Mouse (Mus musculus) bone marrow, adult 2 months (tissue): ENCODE results near the gene Hivep3. TPM values are rescaled to one million over a fixed set of nuclear protein-coding genes. Genes with fewer than 3 reads are reported as not detected.

Experiments
- H3K27ac ChIP-seq: fragments of 200-500 bp; 2 replicates; pipeline ENCODE4 v1.5.1; 2012; ENCODE audit warnings: low read depth, mild to moderate bottlenecking, control low read depth, inconsistent platforms, low read length; ENCODE audit not compliant: control insufficient read depth, poor library complexity, insufficient read depth
- H3K4me1 ChIP-seq: fragments of 200-500 bp; 2 replicates; pipeline ENCODE4 v1.6.1; 2011; ENCODE audit warnings: low read length; ENCODE audit not compliant: control insufficient read depth, insufficient read depth
- H3K4me3 ChIP-seq: fragments of 200-500 bp; replicated peaks from 2 replicates; pipeline ENCODE3; 2011; ENCODE audit warnings: mild to moderate bottlenecking, low read depth, low read length, control low read depth; ENCODE audit not compliant: control insufficient read depth
- CTCF ChIP-seq: fragments of 200-500 bp; IDR thresholded peaks from 2 replicates; pipeline ENCODE4 v1.5.1; 2011; ENCODE audit warnings: low read length, control low read depth; ENCODE audit not compliant: control insufficient read depth, insufficient read depth
- POLR2A ChIP-seq: fragments of 200-500 bp; IDR thresholded peaks from 2 replicates; pipeline ENCODE4 v1.6.1; 2011; ENCODE audit warnings: low read depth, mild to moderate bottlenecking, control low read depth, low read length, borderline replicate concordance; ENCODE audit not compliant: control insufficient read depth
- WGBS: fragments of 180-500 bp; shearing (Covaris S2); methylation state at CpG from one replicate; pipeline ENCODE4 v1.1.7; 2018; 5-methylcytosine and 5-hydroxymethylcytosine counted together
- polyA plus RNA-seq: library from polyadenylated mRNA; stranded (reverse); fragments of >200 nt; gene quantifications from 2 replicates; pipeline ENCODE4 v1.2.4, GENCODE M21; 2011; ENCODE audit warnings: low replicate concordance; ENCODE audit not compliant: missing spikeins, insufficient read depth, insufficient read length

Hivep3 gene
- polyA plus RNA-seq, 1 experiment, result 7.3 TPM

- H3K4me3 ChIP-seq, result no peak overlapping the region
- no peak overlapping the region for H3K27ac ChIP-seq
- no peaks in the 10 kb centered on the region; the same call in 1 of the 2 replicates for H3K4me1 ChIP-seq
- TF ChIP-seq POLR2A (no peak), CTCF (no peak)
- WGBS, result 81% methylated on average over 4 of the region's 4 CpGs
These were observed 170.7 kb downstream of the Hivep3 start for GRCm38 (mm10) chr4:119904296-119904695.

DNA sequence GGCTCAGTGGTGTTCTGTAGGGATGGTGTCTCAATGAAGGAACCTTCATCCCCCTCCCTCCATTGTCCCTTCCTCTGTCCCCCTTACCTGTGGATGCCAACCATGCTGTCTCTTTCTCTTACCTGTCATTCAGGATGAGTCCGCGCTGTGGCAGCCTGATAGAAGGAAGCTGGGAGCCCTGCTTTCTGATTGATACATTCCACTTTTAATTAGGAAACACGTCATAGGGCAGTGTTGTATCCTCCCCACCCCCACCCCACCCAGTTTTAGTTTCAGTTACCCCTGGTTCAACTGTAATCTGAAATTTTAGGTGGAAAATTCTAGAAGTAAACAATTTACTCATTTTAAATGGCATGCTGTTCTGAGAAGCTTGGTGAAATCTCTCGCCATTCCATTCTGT, 173.5 kb downstream of the Hivep3 start:
- WGBS, result 83% methylated on average over 4 of the region's 4 CpGs
- TF ChIP-seq POLR2A, result no peak
- TF ChIP-seq CTCF, result no peak
- Histone ChIP-seq H3K4me1 (no peaks in the 10 kb centered on the region; the same call in 1 of the 2 replicates), H3K27ac (no peak overlapping the region), H3K4me3 (no peak overlapping the region)

DNA sequence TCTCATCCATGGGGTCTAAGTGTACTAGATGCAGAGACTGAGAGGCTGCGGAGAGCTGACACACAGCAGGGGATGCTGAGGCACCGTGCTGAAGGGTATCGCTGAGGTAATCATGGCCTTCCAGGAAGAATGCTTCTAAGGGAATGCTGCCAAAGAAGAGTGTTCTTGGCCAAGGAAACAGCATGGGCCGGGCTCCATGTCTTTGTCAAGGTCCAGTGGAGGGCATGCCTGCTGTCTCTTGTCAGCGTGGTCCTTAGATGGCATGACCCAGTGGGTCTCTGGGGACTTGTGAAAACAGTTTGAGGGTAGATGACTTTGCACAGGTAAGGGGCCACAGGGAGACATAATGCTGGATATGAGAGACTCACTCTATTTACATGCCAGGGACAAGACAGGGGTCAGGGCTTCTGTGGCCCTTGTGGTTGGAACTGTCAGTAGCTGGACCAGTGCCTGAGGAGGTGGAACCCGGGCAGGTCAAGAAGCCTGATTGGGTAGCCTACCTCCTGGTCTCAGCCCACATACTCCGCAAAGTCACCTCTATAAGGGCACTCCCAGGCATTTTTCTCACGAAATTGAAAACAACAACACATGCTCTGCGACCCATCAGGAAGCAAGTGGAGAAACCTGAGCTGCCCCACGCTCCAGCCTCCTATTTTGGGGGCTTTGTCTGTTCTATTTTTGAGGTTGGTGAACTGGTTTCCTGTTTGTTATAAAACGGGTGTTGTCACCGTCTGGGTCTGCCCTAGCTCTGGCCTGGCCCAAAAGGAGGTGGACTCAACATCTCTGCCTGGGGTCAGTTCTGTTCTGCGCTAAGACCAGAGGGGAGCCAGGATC, 177.7 kb downstream of the Hivep3 start:
- 39% methylated on average over 13 of the region's 13 CpGs for WGBS
- no peaks in the 10 kb centered on the region; the same call in 1 of the 2 replicates for H3K4me1 ChIP-seq
- H3K4me3 ChIP-seq, result no peak overlapping the region
- no peak for TF ChIP-seq POLR2A
- no peak for TF ChIP-seq CTCF
- no peak overlapping the region for H3K27ac ChIP-seq

DNA sequence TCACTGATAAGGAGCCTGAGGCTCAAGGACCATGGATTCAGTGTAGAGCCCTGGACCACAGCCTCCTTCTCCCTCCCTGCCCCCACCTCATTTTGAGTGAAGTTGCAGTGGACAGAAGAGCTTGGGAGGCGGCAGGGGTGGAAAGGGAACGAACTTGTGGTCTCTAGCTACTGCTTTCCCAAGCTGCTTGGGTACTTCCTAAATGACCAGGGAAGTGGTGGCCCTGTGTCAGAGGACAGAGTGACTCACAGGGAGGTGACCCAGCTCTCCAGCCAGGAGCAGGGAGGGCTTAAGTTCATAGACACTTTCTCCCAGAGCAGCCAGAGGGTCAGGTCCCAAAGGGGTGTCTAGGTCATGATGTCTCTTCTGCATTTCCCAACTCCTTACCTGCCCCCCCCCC, 178.6 kb downstream of the Hivep3 start:
- no peak for TF ChIP-seq POLR2A
- no peak for TF ChIP-seq CTCF
- no peak overlapping the region for H3K27ac ChIP-seq
- WGBS, result 24% methylated on average over 2 of the region's 2 CpGs
- no peaks in the 10 kb centered on the region; the same call in 1 of the 2 replicates for H3K4me1 ChIP-seq
- no peak overlapping the region for H3K4me3 ChIP-seq

DNA sequence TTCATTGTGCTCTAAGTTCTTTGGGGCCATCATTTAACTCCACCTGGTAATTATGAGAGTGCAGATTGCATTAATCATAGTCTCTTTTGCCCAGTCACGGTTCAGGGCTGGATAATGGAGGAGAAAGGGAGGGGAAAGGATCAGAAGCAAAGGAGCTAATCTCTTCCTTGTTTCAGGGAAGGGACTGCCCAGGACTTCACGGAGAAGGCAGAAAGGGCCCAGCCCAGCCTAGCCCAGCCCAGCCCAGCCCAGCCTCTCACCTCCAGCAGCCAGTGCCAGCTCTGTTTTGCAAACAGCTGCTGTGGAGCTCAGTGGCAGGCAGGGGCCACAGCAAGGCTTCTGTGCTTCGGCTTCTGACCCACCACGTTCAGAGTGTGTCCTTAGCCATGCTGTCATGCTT, 180.6 kb downstream of the Hivep3 start:
- H3K4me1 ChIP-seq, result no peaks in the 10 kb centered on the region; the same call in 1 of the 2 replicates
- no peak for TF ChIP-seq POLR2A
- TF ChIP-seq CTCF, result no peak
- no peak overlapping the region for H3K27ac ChIP-seq
- 62% methylated on average over 4 of the region's 4 CpGs for WGBS
- no peak overlapping the region for H3K4me3 ChIP-seq

- H3K4me1 ChIP-seq, result no peaks in the 10 kb centered on the region; the same call in 1 of the 2 replicates
- no peak overlapping the region for H3K4me3 ChIP-seq
- 87% methylated on average over 2 of the region's 2 CpGs for WGBS
- TF ChIP-seq CTCF (no peak), POLR2A (no peak)
- no peak overlapping the region for H3K27ac ChIP-seq
These were observed 181.5 kb downstream of the Hivep3 start for GRCm38 (mm10) chr4:119915069-119915468.

DNA sequence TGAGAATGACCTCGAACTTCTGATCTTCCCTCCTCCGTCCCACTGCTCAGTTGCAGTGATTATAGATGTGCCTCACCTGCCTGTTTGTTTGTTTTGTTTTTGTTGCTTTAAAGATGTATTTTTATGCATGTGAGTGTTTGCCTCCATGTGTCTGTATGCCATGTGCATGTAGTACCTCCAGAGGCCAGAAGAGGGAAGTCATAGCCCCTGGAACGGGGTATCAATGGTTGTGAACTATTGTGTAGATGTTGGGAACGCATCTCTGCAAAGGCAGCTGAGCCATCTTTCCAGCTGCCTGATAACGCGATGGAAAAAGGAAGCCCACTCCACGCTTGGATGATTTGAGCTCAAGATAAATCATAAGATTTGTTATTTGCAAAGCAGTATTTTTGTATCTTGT, 183.9 kb downstream of the Hivep3 start:
- Histone ChIP-seq H3K4me3 (no peak overlapping the region), H3K27ac (no peak overlapping the region), H3K4me1 (no peaks in the 10 kb centered on the region)
- WGBS, result 77% methylated on average over 7 of the region's 7 CpGs
- TF ChIP-seq CTCF (peak; percentile 23; the same call in 1 of the 2 replicates), POLR2A (no peak)

- 70% methylated on average over 5 of the region's 5 CpGs for WGBS
- Histone ChIP-seq H3K4me1 (no peaks in the 10 kb centered on the region), H3K27ac (no peak overlapping the region), H3K4me3 (no peak overlapping the region)
- TF ChIP-seq POLR2A (no peak), CTCF (no peak)
These were observed 185.8 kb downstream of the Hivep3 start for GRCm38 (mm10) chr4:119919349-119919748.

DNA sequence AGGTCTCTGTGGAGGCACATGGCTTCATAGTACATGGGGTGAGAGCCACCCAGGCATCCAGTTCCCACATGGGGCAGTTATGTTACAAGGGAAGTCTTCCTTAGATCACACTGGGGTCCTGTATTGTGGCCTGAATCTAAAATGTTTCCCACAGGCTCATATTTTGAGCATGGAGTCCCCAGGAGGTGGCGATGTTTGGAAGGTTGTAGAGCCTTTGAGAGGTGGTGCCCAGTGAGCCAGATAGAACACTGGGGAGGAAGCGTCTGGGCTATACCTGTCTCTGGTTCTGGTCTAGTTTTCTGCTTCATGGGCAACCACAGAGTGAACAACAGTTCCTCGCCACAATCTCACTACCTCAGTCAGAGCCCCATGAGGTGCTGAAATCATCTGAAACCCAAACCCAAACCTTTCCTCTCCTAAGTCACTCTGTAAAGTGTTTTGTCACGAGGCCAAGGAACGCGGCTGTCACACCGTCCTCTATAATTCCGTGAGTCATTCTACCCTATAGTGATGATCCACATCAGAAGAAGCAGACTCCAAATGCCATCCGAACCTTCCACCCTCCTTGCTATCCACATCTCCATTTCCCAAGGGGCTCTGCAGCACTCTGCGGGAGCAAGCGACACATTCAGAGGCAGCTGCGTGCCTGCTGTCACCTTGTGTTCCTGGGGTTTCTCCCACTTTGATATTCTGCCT, 187.6 kb downstream of the Hivep3 start:
- Histone ChIP-seq H3K27ac (no peak overlapping the region), H3K4me1 (no peaks in the 10 kb centered on the region), H3K4me3 (no peak overlapping the region)
- peak; percentile 27; the same call in 1 of the 2 replicates for TF ChIP-seq CTCF
- TF ChIP-seq POLR2A, result no peak
- WGBS, result 84% methylated on average over 12 of the region's 12 CpGs
